Mouse (Mus musculus) olfactory bulb, adult 2 months (tissue): Measurements from ENCODE around the gene Rbbp8nl.

ENCODE experiments used
- CTCF ChIP-seq: fragments of 200-500 bp; IDR thresholded peaks from 2 replicates; pipeline ENCODE4 v1.5.1; 2012; ENCODE audit warnings: low read depth, mild to moderate bottlenecking, low read length, moderate library complexity; ENCODE audit not compliant: insufficient read depth
- POLR2A ChIP-seq: fragments of 200-500 bp; IDR thresholded peaks from 2 replicates; pipeline ENCODE4 v1.6.1; 2012; ENCODE audit warnings: mild to moderate bottlenecking, low read depth, low read length, moderate library complexity; ENCODE audit not compliant: insufficient read depth

- no peak for TF ChIP-seq CTCF
- no peak for TF ChIP-seq POLR2A
Measured at GRCm38 (mm10) chr2:180262891-180263290, 26.8 kb downstream of the Rbbp8nl start.
